Mouse (Mus musculus) WW6 (cell line): ENCODE measurements around the gene Tmem38b.

Experiments used
- DNase-seq: peaks from one replicate; pipeline ENCODE4 v3.0.0-alpha.2; 2013; ENCODE audit warnings: low read depth, low spot score

The Tmem38b gene

GRCm38 (mm10) chr4:53828914-53829313 is 3.1 kb downstream of the Tmem38b start:
- DNase-seq = no peak

DNA sequence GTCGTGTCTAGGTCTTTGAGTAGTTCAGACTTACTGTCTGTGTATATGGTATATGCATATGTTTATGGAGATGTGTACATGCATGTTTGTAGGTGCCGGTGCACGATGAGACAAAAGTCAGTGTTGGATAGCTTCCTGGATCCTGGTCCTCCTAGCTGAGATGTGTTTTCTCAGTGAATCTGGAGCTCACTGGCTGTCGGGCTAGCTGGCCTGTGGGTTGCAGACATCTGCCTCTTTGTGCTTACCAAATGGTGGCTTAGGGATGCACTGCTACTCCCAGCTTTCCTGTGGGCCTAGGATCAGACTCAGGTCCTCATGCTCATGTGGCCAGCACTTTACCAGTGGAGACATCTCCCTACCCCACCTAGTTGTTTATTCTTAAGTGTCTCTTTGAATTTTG is 4.2 kb downstream of the Tmem38b start:
- DNase-seq = no peak

- no peak for DNase-seq
Observed at GRCm38 (mm10) chr4:53830579-53830978, 4.7 kb downstream of the Tmem38b start.

DNA sequence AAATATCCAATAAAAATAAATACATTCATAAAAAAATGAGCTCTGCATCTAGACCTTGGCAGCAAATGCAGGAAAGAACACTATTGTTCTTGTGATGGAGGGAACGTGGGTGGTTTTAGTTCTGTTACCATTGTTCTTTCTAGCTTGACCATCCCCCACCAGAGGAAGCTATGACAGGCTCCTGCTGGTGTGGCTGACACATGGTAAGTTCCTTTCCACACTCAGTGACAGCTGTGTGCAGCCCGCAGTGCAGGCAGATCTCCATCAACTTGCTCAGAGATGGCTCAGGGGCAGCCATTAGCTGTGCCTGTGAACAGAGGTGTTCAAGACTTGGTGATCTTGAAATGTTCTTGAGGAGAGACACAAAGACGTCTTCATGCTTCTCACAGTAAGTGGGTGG is 6.5 kb downstream of the Tmem38b start:
- no peak for DNase-seq

- DNase-seq = no peak
Observed at GRCm38 (mm10) chr4:53836978-53837377, 11.1 kb downstream of the Tmem38b start.

DNA sequence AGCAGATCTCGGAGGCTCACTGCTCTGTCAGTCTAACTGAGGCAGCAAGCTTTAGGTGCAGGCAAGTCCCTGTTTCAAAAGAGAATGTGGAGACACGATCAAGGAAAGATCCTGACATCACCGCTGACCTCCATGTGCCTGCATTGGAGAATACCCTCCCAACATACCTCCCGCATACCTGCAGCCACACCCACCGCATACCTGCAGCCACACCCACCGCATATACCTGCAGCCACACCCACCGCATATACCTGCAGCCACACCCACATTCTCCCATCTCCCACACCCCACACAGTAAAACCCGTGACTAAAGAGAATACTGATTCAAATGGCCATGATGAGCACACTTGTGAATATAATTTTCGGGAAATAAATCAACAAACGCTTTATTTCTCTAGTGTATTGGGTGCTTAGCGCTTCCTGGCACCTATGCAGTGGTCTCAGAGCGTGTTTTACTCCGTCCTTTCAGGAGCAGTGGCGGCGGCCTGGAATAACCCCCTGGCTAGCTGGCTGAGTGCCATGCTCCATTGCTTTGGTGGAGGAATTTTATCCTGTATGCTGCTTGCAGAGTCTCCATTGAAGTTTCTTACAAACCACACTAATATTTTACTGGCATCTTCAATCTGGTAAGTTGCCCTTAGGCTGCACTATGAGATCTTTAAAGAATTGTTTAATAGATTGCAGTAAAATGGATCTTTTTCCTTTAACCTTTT is 14.5 kb downstream of the Tmem38b start:
- DNase-seq = no peak

GRCm38 (mm10) chr4:53843553-53843952 is 17.7 kb downstream of the Tmem38b start:
- no peak for DNase-seq

DNA sequence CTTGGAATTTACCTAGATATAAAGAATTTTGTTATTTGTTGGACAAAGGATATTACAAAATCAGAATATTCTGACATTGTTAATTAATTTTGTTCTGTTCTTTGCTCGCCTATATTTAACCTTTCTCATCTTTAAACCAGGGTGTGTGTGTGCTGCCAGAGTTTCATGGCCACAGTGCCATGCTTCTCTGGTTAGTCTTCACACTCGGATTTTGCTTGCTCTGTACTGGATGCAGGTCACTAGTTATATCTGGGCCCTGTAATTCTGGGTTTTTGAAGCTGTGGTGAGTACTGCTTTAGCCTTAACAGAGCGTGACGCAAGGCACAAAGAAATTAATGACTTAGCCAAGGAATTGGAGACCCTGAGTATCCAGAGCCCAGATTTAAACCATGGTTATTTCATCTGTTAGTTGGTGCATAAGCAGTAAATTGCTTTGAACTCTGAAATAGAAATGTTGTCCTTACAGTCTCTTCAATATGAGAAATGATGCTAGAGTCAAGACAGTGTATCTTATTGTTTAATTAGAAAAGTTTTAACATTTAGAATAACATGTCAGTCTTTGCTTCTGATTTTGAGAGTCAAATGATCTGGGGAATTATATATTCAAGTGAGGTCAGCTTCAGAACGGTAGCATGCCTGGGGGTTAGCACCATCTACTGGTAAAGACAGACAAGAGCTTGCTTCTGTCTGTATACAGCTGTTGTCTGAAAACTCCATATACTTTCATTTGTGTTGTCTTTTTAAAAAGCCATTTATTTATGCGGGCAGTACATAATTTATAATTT is 19.2 kb downstream of the Tmem38b start:
- DNase-seq = no peak

- no peak for DNase-seq
Observed at GRCm38 (mm10) chr4:53845656-53846055, 19.8 kb downstream of the Tmem38b start.

- no peak for DNase-seq
Observed at GRCm38 (mm10) chr4:53846326-53846725, 20.5 kb downstream of the Tmem38b start.

- DNase-seq = no peak
Observed at GRCm38 (mm10) chr4:53847541-53847940, 21.7 kb downstream of the Tmem38b start.

DNA sequence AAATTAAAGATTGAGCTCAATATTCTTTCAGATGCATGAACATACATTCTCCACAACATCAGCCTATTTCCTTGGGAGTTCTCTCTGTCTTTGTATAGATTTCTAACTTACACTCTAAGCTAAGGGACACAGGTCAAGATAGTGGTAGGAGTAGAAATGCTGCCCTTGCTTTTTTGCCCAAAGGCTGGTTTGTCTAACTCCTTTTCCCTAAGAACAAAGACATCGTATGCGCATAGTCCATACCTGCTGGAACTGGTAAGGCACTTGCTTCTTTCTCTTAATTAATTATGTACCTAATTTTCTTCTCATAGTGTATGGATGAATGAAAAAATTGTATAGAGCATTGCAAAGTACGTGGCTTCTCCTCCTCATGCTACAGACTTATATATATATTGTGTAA is 22.5 kb downstream of the Tmem38b start:
- DNase-seq = no peak

GRCm38 (mm10) chr4:53848816-53849215 is 23.0 kb downstream of the Tmem38b start:
- no peak for DNase-seq

- DNase-seq = no peak
Observed at GRCm38 (mm10) chr4:53849804-53850203, 24.0 kb downstream of the Tmem38b start.

DNA sequence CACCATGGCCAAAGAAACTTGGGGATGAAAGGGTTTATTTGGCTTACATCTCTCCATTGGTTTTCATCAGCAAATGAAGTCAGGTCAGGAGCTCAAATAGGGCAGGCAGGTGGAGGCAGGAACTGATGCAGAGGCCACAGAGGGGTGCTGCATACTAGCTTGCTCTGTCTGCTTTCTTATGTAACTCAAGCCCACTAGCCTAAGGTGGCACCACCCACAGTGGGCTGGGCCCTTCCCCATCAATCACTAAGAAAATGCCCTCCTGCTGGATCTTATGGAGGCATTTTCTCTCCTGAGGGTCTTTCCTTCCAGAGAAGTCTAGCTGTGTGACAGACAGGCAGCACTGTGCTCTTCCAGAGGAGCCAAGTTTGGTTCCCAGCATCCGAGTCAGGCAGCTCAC is 27.5 kb downstream of the Tmem38b start:
- no peak for DNase-seq

GRCm38 (mm10) chr4:53859944-53860343 is 34.1 kb downstream of the Tmem38b start:
- no peak for DNase-seq

GRCm38 (mm10) chr4:53862101-53862500 is 36.3 kb downstream of the Tmem38b start:
- no peak for DNase-seq

DNA sequence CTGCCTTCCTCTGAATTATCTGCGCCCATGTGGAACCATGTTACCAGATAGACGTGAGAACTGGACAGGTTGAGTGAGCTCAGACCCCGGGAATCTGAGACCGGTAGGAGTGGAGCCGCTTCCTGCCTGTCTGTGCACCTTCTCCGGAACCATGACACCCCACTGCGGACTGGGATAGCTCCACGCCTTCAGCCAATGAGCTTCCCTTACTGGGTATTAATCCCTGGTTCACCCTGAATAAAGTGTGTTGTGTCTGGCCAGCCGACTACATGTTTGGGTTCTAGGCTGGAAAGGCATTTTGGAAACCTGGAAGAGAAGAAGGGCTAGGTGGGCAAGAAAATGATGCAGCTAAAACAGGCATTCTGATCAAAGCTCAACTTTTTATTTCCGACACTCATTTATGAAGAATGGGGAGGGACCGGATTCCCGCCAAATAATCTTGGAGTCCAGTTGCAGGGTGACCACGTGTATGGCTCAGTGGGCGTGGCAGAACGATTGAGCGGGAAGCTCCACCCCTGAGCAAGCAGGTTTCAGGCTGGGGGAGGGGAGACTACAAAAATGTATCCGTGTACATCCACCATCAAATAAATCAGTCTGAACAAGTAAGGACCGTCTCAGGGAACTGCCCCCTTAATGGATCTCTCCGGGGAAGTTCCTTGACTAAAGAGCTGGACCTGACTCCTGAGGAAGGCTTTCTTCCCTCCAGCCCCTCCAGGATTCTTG is 38.4 kb downstream of the Tmem38b start:
- no peak for DNase-seq

GRCm38 (mm10) chr4:53866459-53866858 is 40.6 kb downstream of the Tmem38b start:
- no peak for DNase-seq

DNA sequence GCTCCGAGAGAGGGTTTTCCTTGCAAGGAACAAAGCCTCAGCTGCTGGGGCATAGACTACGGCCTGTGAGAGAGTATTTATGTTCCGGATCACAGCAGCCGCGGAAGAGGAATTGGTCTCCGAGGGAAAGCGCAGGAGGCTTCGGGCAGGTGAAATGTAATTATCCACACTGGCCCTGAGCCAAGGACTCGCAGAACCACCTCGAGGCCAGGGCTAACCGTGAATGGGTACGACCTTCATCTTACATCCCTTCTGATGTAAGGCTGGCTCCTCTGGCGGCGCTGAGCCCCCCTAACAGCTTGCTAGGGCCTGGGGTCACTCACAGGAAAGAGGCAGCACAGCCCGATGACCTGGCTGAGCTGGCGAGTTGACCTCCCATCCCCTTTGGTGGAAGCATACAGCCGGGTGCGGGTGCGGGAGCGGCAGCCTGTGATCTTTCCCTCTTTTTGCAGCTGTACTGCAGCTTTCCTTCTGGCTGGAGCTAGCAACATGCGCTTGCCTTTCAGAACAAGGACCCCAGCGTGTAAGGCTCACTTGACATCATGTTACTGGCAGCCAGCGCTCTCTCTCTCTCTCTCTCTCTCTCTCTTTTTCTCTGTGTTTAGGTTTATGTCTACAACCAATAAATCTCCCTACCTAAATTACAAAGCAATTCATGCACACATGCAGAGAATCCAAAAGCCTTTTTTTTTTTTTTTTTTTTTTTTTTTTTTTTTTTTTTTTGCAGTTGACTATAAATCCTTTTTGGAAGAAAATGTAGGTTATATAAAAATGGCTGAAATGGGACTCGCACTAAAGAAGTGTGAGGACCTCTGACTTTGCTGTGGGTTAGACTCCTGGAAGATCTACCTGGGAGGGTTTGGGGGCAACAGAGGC is 52.9 kb downstream of the Tmem38b start:
- no peak for DNase-seq

GRCm38 (mm10) chr4:53882921-53883682 is 57.3 kb downstream of the Tmem38b start:
- no peak for DNase-seq
